Mouse (Mus musculus) liver, embryonic 14.5 days (tissue): ENCODE measurements around the gene Aamp.

Experiments used
- CTCF ChIP-seq: IDR thresholded peaks from 2 replicates; pipeline ENCODE4 v1.5.1; 2016; ENCODE audit warnings: antibody characterized with exemption, low read depth, control low read depth
- EP300 ChIP-seq: IDR thresholded peaks from 2 replicates; pipeline ENCODE4 v1.6.1; 2016; ENCODE audit warnings: antibody characterized with exemption, low read depth

DNA sequence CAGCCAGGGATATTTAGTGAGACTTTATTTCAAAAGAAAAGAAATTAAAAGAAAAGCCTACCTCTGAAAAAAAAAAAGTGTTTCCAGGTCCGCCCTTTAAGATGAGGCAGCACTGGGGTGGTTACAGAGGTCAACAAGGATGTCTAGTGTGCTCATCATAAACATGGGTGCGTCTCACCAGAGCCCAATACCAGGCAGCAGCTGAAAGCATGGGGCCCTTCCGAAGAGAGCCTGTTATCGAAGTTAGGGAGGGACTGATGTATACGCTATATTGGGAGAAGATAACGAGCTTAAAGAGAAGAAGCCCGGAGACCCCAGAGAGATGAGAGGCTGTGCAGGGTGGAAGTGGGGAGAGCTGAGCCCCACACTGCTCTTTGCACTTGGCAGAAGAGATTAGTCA is 45.4 kb downstream of the Aamp start:
- TF ChIP-seq CTCF (no peak), EP300 (no peak)
